Mouse (Mus musculus) C2C12 (cell line): ENCODE results near the gene Kcnma1. TPM values are rescaled to one million over a fixed set of nuclear protein-coding genes. Genes with fewer than 3 reads are reported as not detected.

ENCODE experiments used
- H3K27me3 ChIP-seq: one replicate; pipeline ENCODE4 v1.6.1; 2011; ENCODE audit not compliant: control insufficient read depth, insufficient read depth, insufficient read length
- H3K36me3 ChIP-seq: one replicate; pipeline ENCODE4 v1.6.1; 2011; ENCODE audit not compliant: control insufficient read depth, insufficient read depth
- H3K4me3 ChIP-seq: one replicate; pipeline ENCODE4 v1.5.1; 2011; ENCODE audit warnings: mild to moderate bottlenecking, control low read depth; ENCODE audit not compliant: poor library complexity, insufficient read depth, severe bottlenecking
- H3K79me2 ChIP-seq: one replicate; pipeline ENCODE4 v1.6.1; 2011; ENCODE audit not compliant: control insufficient read depth, insufficient read depth
- H3K79me3 ChIP-seq: one replicate; pipeline ENCODE4 v1.6.1; 2011; ENCODE audit warnings: low read depth, control low read depth
- H3ac ChIP-seq: one replicate; pipeline ENCODE3; 2011; ENCODE audit warnings: low read depth; ENCODE audit not compliant: control insufficient read depth, insufficient read length
- CEBPB ChIP-seq: IDR thresholded peaks from one replicate; pipeline ENCODE4 v1.6.1; 2011; ENCODE audit warnings: low read depth, mild to moderate bottlenecking, control low read depth, moderate library complexity
- CTCF ChIP-seq: IDR thresholded peaks from one replicate; pipeline ENCODE4 v1.5.1; 2011; ENCODE audit not compliant: control insufficient read depth, insufficient read depth, insufficient read length
- FOSL1 ChIP-seq: IDR thresholded peaks from one replicate; pipeline ENCODE4 v1.8.0; 2011; ENCODE audit warnings: mild to moderate bottlenecking, low read length; ENCODE audit not compliant: poor library complexity, insufficient read depth, severe bottlenecking
- MAX ChIP-seq: IDR thresholded peaks from one replicate; pipeline ENCODE4 v1.6.1; 2011; ENCODE audit warnings: mild to moderate bottlenecking, control low read depth
- MYOD1 ChIP-seq: IDR thresholded peaks from one replicate; pipeline ENCODE4 v1.6.1; 2011; ENCODE audit warnings: low read depth; ENCODE audit not compliant: control insufficient read depth, insufficient read length
- MYOG ChIP-seq: IDR thresholded peaks from one replicate; pipeline ENCODE4 v1.6.1; 2011; ENCODE audit not compliant: control insufficient read depth, insufficient read length; ENCODE audit errors: extremely low read depth
- USF1 ChIP-seq: IDR thresholded peaks from one replicate; pipeline ENCODE4 v1.6.1; 2011; ENCODE audit warnings: low read depth, mild to moderate bottlenecking, control low read depth, moderate library complexity
- polyA plus RNA-seq: library from polyadenylated mRNA; unstranded; fragments of >200 nt; fragmentation: generic; extraction: Trizol; gene quantifications from one replicate; pipeline ENCODE4 v1.2.1, GENCODE M21; 2012; ENCODE audit warnings: missing spikeins

Kcnma1 gene
- polyA plus RNA-seq, 1 experiment, result not detected

DNA sequence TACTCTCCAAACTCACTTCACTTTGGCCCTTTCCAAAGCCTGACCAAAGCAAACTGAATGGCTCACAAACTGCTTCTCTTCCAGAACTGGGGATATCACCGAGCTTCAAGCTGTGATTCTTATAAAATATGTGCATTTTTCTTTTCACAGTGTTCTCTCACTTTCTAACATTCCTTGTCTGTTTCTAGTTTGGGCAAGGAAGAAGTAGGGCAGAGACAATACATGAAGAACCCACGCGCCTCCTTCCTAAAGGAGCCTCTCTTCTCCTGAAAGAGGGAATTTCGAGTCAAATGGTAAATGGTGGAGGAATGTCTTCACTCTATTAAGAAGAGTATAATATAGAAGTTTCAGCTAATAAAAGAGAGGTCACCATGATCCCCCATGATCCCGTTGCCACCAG lies 709.0 kb downstream of the Kcnma1 start:
- no peaks in the 10 kb centered on the region for H3K79me3 ChIP-seq
- no peak overlapping the region for H3K4me3 ChIP-seq
- H3K79me2 ChIP-seq, result no peaks in the 10 kb centered on the region
- no peaks in the 10 kb centered on the region for H3K36me3 ChIP-seq
- no peak for TF ChIP-seq CTCF
- TF ChIP-seq MAX, result no peak
- TF ChIP-seq MYOD1, result no peak
- TF ChIP-seq USF1, result no peak
- no peak for TF ChIP-seq MYOG
- no peak for TF ChIP-seq CEBPB
- TF ChIP-seq FOSL1, result no peak
- no peak overlapping the region for H3ac ChIP-seq
- no peaks in the 10 kb centered on the region for H3K27me3 ChIP-seq

DNA sequence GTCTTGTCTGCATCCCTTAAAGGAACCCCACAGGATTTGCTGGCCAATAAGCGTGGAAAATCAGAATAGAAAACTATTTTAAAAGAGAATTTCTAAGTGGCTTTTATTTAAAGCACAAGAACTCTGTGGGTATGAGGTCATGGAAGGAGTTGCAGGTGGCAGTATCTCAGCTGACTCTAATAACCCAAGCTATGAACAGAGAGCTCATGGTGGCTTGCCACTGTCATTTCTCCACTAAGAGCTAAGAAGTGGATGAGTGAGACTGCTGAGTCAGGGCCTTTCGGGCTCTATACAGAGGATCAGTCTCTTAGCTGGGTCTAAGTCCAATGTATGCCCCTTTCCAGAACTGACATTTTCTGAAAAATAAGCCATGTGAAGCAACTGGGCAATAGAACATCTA lies 713.8 kb downstream of the Kcnma1 start:
- H3K79me2 ChIP-seq, result no peaks in the 10 kb centered on the region
- H3K4me3 ChIP-seq, result no peak overlapping the region
- TF ChIP-seq MYOD1, result no peak
- H3K27me3 ChIP-seq, result no peaks in the 10 kb centered on the region
- H3ac ChIP-seq, result no peak overlapping the region
- no peaks in the 10 kb centered on the region for H3K36me3 ChIP-seq
- H3K79me3 ChIP-seq, result no peaks in the 10 kb centered on the region

DNA sequence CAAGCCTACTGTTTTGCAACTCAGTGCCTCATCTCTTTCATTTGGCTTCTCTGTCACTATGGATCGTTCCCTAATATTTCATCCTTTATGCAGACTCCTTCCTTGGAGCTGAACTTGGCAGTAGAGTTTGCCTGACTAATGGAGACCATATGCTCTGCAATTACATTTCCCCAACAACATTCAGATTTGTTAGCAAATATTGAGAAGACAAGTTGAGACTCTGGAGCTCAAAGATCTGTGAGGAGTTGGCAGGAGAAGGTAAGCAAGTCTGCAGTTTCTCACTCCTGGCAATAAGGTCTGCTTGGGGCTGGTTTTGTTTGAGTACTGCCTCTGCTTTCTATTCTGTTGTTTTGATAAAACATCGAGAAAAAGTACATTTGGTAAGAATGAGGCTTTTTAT lies 723.7 kb downstream of the Kcnma1 start:
- Histone ChIP-seq H3K27me3 (no peaks in the 10 kb centered on the region), H3K79me3 (no peaks in the 10 kb centered on the region), H3K4me3 (no peak overlapping the region), H3K79me2 (no peaks in the 10 kb centered on the region), H3K36me3 (no peaks in the 10 kb centered on the region), H3ac (no peak overlapping the region)
- TF ChIP-seq FOSL1 (no peak), MAX (no peak), MYOD1 (no peak), MYOG (no peak), USF1 (no peak), CTCF (no peak), CEBPB (no peak)

DNA sequence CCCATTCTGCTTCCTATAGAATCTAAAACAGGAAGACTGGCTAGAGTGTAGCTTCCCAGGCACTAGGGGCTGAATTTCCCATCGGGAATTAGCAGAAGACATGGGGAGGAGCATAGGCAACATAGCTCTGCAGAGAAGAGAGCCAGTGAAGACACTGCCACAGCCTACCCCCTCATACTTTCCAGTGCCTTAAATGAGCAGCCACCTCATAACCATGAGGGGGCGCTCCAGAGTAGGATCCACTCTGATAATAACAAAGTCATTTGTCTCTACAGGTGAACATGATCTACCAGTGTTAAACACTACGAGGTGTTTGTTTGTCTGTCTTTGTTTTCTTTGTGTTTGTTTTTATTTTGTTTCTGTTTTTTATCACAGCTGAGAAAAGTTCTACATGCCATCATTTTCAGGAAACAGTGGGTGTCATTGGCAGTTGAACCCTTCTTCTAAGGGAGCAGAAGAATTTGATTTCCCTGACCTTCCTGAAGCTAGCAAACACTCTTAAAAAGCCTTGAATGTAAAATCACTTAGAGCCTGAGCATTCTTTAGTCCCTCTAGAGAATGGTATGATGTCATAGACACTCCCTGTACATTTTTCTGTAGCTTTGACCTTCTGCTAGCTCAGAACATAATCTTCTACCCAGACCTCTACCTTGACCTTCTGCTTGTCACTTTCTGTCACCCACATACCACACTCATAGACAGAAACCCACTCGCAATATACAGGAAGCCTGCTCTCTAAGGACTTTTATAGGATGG lies 747.6 kb downstream of the Kcnma1 start:
- TF ChIP-seq MAX, result no peak
- TF ChIP-seq CTCF, result no peak
- no peak for TF ChIP-seq FOSL1
- no peak for TF ChIP-seq MYOG
- TF ChIP-seq USF1, result no peak
- no peak for TF ChIP-seq MYOD1
- TF ChIP-seq CEBPB, result no peak
- no peaks in the 10 kb centered on the region for H3K27me3 ChIP-seq
- H3K79me2 ChIP-seq, result no peaks in the 10 kb centered on the region
- H3K36me3 ChIP-seq, result no peaks in the 10 kb centered on the region
- no peak overlapping the region for H3K4me3 ChIP-seq
- no peaks in the 10 kb centered on the region for H3K79me3 ChIP-seq
- no peak overlapping the region for H3ac ChIP-seq

DNA sequence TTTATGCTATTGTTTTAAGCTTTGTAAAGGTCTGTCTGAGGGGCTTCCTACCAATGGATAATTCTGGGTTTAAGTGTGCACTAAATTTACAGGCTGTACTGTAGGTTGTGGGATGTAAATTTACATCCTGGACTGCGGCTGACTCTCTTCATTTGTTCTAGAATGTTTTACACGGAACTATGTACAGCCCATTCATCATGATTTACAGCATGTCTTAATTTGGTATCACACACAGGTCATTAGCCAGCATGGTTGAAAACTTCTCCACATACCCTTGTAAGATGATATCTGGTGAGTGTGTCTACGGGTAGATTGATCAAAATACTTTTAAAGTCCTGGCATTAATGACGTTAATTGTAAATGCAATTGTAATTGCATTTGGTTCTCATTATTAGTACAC lies 761.1 kb downstream of the Kcnma1 start:
- TF ChIP-seq MYOG (no peak), MYOD1 (no peak), MAX (no peak), CTCF (no peak), USF1 (no peak), CEBPB (no peak)
- H3K4me3 ChIP-seq, result no peak overlapping the region

DNA sequence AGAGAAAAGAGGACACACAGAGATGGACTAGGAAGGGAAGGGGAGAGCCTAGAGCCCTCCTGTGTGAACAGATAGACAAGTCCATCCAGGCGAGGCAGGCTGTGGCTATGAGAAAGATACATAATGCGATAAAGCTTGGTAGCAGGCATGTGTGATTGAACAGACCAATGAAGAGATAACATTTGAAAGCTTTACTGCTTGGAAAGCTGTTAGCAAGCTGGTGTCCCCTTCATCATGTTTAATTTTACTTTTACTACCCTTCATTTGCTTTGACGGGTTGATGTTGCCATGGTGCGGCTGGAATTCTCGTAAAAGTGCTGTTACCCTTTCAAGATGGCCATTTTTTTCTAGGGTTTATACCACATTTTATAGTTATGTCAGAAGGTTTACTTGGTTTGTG lies 769.8 kb downstream of the Kcnma1 start:
- H3K36me3 ChIP-seq, result no peaks in the 10 kb centered on the region
- H3ac ChIP-seq, result no peak overlapping the region
- H3K79me2 ChIP-seq, result no peaks in the 10 kb centered on the region
- no peaks in the 10 kb centered on the region for H3K27me3 ChIP-seq
- TF ChIP-seq MAX (no peak), MYOD1 (no peak), CTCF (no peak), CEBPB (no peak)
- H3K4me3 ChIP-seq, result no peak overlapping the region
- no peaks in the 10 kb centered on the region for H3K79me3 ChIP-seq

More for the DNA sequence above, 761.1 kb downstream of the Kcnma1 start:
- Histone ChIP-seq H3K79me3 (no peaks in the 10 kb centered on the region), H3K27me3 (no peaks in the 10 kb centered on the region), H3K79me2 (no peaks in the 10 kb centered on the region), H3ac (no peak overlapping the region), H3K36me3 (no peaks in the 10 kb centered on the region)
